Mouse (Mus musculus) stomach, postnatal 0 days (tissue): ENCODE measurements at regions not wholly inside any gene's neighbourhood (a gene's known extent, or its start where the extent isn't known, plus 50 kb on each side); places are given as distances from the start of the nearest gene placed in this dataset.

Source experiments
- ATAC-seq: fragments of 200-750 bp; cut with Nextera tagmentation; 2 replicates; pipeline ENCODE4 v1.8.0; 2017; ENCODE audit not compliant: low FRiP score, low TSS enrichment
- DNase-seq: peaks from one replicate; pipeline ENCODE4 v3.0.0-alpha.2; 2016; ENCODE audit warnings: low spot score
- H3K27ac ChIP-seq: fragments of 300-500 bp; sonication (generic); replicated peaks from 2 replicates; pipeline ENCODE4 v1.5.1; 2014; ENCODE audit warnings: mild to moderate bottlenecking, control low read depth
- H3K27me3 ChIP-seq: fragments of 300-500 bp; sonication (generic); 2 replicates; pipeline ENCODE4 v1.6.1; 2014; ENCODE audit warnings: low read length; ENCODE audit not compliant: control insufficient read depth, insufficient read depth
- H3K36me3 ChIP-seq: fragments of 300-500 bp; sonication (generic); 2 replicates; pipeline ENCODE4 v1.6.1; 2014; ENCODE audit warnings: low read length, mixed read lengths; ENCODE audit not compliant: control insufficient read depth, insufficient read depth
- H3K4me1 ChIP-seq: fragments of 300-500 bp; sonication (generic); replicated peaks from 2 replicates; pipeline ENCODE4 v1.6.1; 2014; ENCODE audit warnings: antibody characterized with exemption; ENCODE audit not compliant: control insufficient read depth, insufficient read depth
- H3K4me2 ChIP-seq: fragments of 300-500 bp; sonication (generic); replicated peaks from 2 replicates; pipeline ENCODE4 v1.6.1; 2014; ENCODE audit warnings: low read depth, mild to moderate bottlenecking, control low read depth, moderate library complexity
- H3K4me3 ChIP-seq: fragments of 300-500 bp; sonication (generic); 2 replicates; pipeline ENCODE4 v1.5.1; 2014; ENCODE audit warnings: low read depth, low read length, control low read depth
- H3K9ac ChIP-seq: fragments of 300-500 bp; sonication (generic); 2 replicates; pipeline ENCODE4 v1.6.1; 2014; ENCODE audit warnings: mild to moderate bottlenecking, low read length, control low read depth, mixed read lengths
- H3K9me3 ChIP-seq: fragments of 300-500 bp; sonication (generic); 2 replicates; pipeline ENCODE4 v1.6.1; 2016; ENCODE audit warnings: low read length; ENCODE audit not compliant: control insufficient read depth
- CTCF ChIP-seq: IDR thresholded peaks from 2 replicates; pipeline ENCODE4 v1.5.1; 2016; ENCODE audit warnings: antibody characterized with exemption, low read depth, mild to moderate bottlenecking, moderate library complexity
- EP300 ChIP-seq: optimal IDR thresholded peaks from 2 replicates; pipeline ENCODE3; 2016; ENCODE audit warnings: antibody characterized with exemption
- WGBS: fragments of 180-500 bp; shearing (Covaris S2); extraction: QIAGEN DNeasy Blood & Tissue Kit; methylation state at CpG from one replicate; pipeline ENCODE4 v1.1.7; 2014; 5-methylcytosine and 5-hydroxymethylcytosine counted together

DNA sequence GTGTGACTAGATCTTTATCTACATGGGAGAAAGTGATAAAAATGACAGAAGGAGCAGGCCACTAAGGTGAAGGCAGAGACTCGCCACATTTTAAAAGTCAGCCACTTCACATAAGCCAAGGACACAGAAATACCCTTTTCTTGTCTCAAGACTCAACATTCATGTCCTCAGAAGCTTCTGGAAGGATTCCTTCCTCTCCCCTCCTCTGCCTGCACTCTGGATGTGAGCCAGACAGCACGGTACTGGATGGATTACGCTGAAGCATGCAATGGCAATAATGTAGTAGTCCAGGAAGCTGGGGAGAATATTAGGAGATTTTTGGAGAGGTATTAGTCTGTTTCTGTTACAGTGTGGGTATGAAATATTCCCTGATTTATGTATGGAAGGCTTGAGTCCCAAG is 100.5 kb upstream of the Zfp770 start:
- Histone ChIP-seq H3K4me3 (no peak overlapping the region), H3K4me2 (no peak overlapping the region), H3K4me1 (no peaks in the 10 kb centered on the region), H3K9ac (no peak overlapping the region), H3K27me3 (no peaks in the 10 kb centered on the region), H3K27ac (no peak overlapping the region), H3K36me3 (no peaks in the 10 kb centered on the region), H3K9me3 (no peaks in the 10 kb centered on the region)
- DNase-seq (no peak), ATAC-seq (no peak)
- WGBS = 58% methylated on average over 3 of the region's 3 CpGs
- TF ChIP-seq EP300 (no peak), CTCF (no peak)

DNA sequence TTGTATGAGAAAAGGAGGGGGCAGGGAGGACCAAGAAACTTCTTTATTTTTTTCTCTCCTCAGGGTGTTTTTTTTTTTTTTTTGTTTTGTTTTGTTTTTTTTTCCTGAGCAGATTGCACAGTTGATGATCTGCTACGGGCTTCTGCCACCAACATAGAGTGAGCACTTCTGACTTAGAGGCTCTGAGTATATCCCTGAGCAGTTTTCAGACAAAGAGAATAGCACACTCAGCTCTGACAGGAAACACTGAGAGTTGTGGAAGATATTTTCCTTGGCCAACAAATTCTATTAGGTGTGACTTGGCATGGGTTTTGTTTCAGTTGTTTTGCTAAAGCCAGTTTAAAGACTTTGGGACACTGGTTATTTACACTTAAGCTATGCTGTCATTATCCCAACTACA is 93.8 kb upstream of the Zfp770 start:
- H3K9ac ChIP-seq = no peak overlapping the region
- no peaks in the 10 kb centered on the region for H3K36me3 ChIP-seq
- no peaks in the 10 kb centered on the region for H3K27me3 ChIP-seq
- H3K4me1 ChIP-seq = no peaks in the 10 kb centered on the region
- TF ChIP-seq CTCF (no peak), EP300 (no peak)
- H3K4me3 ChIP-seq = no peak overlapping the region
- no peaks in the 10 kb centered on the region for H3K9me3 ChIP-seq
- no peak overlapping the region for H3K27ac ChIP-seq
- H3K4me2 ChIP-seq = no peak overlapping the region
- WGBS = 53% methylated on average over 1 of the region's 1 CpGs
- DNase-seq (no peak), ATAC-seq (no peak)

DNA sequence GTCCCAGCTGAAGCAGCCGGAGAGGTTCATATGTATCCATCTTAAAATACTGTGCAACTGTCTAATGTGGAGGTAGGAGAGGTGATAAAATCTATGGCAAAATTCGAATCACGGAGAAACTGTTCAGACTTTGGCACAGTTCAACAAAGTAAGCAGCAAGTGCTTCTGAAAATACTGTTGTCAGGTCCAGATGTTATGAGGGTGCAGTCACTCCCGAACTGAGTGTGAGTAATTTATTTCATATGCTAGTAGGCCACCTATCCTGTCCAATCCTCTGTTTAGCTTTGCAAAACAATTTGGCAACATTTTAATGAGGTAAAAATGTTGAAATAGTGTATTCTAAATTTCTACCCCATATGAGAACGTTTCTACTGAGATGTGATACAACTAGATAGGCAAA is 90.1 kb upstream of the Zfp770 start:
- Histone ChIP-seq H3K4me3 (no peak overlapping the region), H3K27me3 (no peaks in the 10 kb centered on the region), H3K4me2 (no peak overlapping the region), H3K36me3 (no peaks in the 10 kb centered on the region), H3K9ac (no peak overlapping the region), H3K9me3 (no peaks in the 10 kb centered on the region), H3K4me1 (no peaks in the 10 kb centered on the region), H3K27ac (no peak overlapping the region)
- 68% methylated on average over 5 of the region's 5 CpGs for WGBS
- ATAC-seq (no peak), DNase-seq (no peak)
- no peak for TF ChIP-seq CTCF
- no peak for TF ChIP-seq EP300

DNA sequence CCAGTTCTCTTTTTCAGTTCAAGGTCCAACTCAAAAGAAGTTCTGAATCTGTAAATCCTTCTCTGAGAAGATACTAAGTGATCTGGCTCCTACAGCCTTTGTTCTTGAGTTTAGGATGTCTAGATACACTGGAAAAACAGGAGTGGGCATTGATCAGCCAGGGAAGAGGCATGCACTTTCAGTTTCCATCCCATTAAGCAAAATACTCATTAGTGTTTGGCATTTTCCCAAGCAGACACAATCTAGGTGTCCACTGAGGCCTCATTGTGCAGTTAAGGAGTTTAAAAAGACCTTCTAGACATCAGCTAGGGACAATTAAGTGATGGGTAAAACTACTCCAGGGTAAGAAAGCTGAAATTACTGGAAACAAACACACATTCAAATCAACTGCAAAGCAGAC is 74.3 kb upstream of the Zfp770 start:
- no peak for ATAC-seq
- H3K4me2 ChIP-seq = no peak overlapping the region
- H3K36me3 ChIP-seq = no peaks in the 10 kb centered on the region
- TF ChIP-seq EP300 (no peak), CTCF (no peak)
- DNase-seq = no peak
- no peaks in the 10 kb centered on the region for H3K4me1 ChIP-seq
- H3K4me3 ChIP-seq = no peak overlapping the region
- no peak overlapping the region for H3K27ac ChIP-seq
- H3K9ac ChIP-seq = no peak overlapping the region
- H3K9me3 ChIP-seq = no peaks in the 10 kb centered on the region
- H3K27me3 ChIP-seq = no peaks in the 10 kb centered on the region

DNA sequence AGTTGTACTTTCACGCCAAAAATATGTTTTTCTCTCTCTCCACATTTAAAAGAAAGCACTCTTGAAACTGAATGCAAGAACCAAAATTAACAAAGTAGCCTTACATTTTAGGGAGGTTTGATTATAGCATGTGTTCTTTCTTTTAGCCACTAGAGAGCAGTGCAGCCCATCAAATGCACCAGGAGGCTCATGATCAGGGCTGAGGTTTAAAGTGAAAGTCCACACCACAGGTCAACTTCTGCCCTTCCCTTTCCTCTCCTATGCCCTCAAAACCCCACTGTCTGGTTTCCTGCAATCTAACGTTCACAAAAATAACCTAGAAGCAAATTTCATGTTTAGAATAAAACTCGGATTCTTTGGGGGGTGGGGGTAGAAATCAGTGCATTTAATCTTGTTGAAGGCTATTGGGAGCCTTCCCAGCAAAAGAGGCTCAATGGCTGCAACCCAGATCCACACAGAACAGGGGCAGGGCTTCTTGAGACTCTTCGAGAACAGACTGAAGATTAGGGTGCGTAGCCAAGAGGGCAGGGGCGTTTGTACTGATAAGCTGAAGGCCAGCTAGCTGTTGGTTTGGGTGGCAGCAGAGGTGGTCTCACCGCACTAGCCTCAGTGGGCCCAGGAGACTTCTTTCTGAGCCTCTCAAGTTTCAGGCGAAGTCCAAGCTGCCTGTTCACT is 59.3 kb upstream of the Zfp770 start:
- WGBS = 33% methylated on average over 8 of the region's 8 CpGs
- DNase-seq (peak; percentile 40), ATAC-seq (peak; percentile 73; the same call in 1 of the 2 replicates)
- Histone ChIP-seq H3K9ac (no peak overlapping the region), H3K4me1 (no peaks in the 10 kb centered on the region), H3K4me3 (0 out of 2 replicates have a peak overlapping the region, but pooled peaks have one; percentile 12), H3K4me2 (peak overlapping the region; percentile 37; the same call in 1 of the 2 replicates), H3K9me3 (no peaks in the 10 kb centered on the region), H3K27ac (no peak overlapping the region), H3K27me3 (no peaks in the 10 kb centered on the region), H3K36me3 (no peaks in the 10 kb centered on the region)
- TF ChIP-seq EP300 = no peak
- TF ChIP-seq CTCF = peak; percentile 91

DNA sequence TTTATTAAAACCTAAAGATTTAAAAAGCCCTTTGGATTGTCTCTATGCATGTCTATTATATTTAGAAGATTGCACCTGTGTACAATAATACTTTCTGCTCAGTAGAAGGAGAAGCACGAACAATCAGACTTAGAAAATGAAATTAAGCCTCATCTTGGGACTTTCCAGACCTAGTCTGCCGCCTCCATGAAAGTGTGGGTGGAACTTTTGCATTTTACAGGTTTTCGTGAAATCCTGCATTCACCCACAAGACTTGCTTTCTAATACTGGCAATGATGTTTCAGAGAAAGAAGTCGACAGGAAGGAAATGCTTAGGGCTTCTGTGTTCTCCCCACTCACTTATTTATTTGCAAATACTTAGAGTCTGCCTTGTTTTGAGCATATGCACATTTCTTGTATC is 58.3 kb upstream of the Zfp770 start:
- DNase-seq (no peak), ATAC-seq (no peak)
- Histone ChIP-seq H3K27ac (no peak overlapping the region), H3K4me1 (no peaks in the 10 kb centered on the region), H3K9me3 (no peaks in the 10 kb centered on the region), H3K4me2 (no peak overlapping the region), H3K27me3 (no peaks in the 10 kb centered on the region), H3K4me3 (no peak overlapping the region), H3K9ac (no peak overlapping the region), H3K36me3 (no peaks in the 10 kb centered on the region)
- 67% methylated on average over 4 of the region's 4 CpGs for WGBS
- TF ChIP-seq CTCF = no peak
- no peak for TF ChIP-seq EP300
